ENCODE assay signal across 8 mouse cellular contexts in genomic region chr15:101078731-101079156, GRCm38 (mm10). TPM values are rescaled to one million over a fixed set of nuclear protein-coding genes. Genes with fewer than 3 reads are reported as not detected.
A peak's percentile ranks its signal among the peaks of the same experiment; 100 is the strongest.
DNase-seq lines count a peak whose midpoint lies in the region; ATAC-seq and TF ChIP-seq lines count a peak whose summit lies in the region.

No protein-coding gene starts in this region.

- peaks cover 19% of the 10 kb centered on the region for H3K4me1 ChIP-seq in forebrain, embryonic 11.5 days (replicated peaks; ENCODE audit: control insufficient read depth, insufficient read depth, low read length)
- H3K4me1 ChIP-seq in heart, embryonic 14.5 days (ENCODE audit: control insufficient read depth in 2 of 2, insufficient read depth in 2 of 2, low read length in 2 of 2), result peaks cover 10 to 32% of the 10 kb centered on the region in 2 experiments; a peak in 3 of 4 replicates
- H3K4me1 ChIP-seq in liver, adult 2 months (ENCODE audit: control insufficient read depth, insufficient read depth, low read length), result peaks cover 16% of the 10 kb centered on the region
- H3K4me1 ChIP-seq in stomach, embryonic 15.5 days, result peaks cover 35% of the 10 kb centered on the region

- peak; percentile 81 for TF ChIP-seq CTCF in liver, adult 2 months (IDR thresholded peaks at IDR 0.05; ENCODE audit: low read depth, low read length)

- peaks cover 41% of the 10 kb centered on the region; the same call in 1 of the 2 replicates for H3K79me2 ChIP-seq in liver, adult 2 months (ENCODE audit: control insufficient read depth, insufficient read depth, low read length)

- peak; percentile 8 for DNase-seq in thymus, postnatal 25 days
- no peak for DNase-seq in thymus, postnatal 0 days (ENCODE audit: low spot score)
- DNase-seq in forebrain, embryonic 11.5 days (ENCODE audit: low spot score), result peak; percentile 86
- DNase-seq in kidney, postnatal 14 days, result peak; percentile 97
- DNase-seq in liver, adult 2 months (ENCODE audit: extremely low read depth, low read depth, low spot score), result peak; percentile 96
- DNase-seq in monocyte, adult 2 months (ENCODE audit: low read depth in 1 of 2, low spot score in 2 of 2), result peak; percentile 17 to 26

- TF ChIP-seq POLR2A in liver, adult 2 months (IDR thresholded peaks at IDR 0.05; ENCODE audit: extremely low read depth, insufficient read depth, low read length), result peak; percentile 55; the same call in 1 of the 2 replicates

- ATAC-seq in forebrain, embryonic 11.5 days (replicated peaks; ENCODE audit: low FRiP score), result peak; percentile 72
- ATAC-seq in heart, embryonic 14.5 days (ENCODE audit: insufficient number of reproducible peaks, insufficient read depth, low FRiP score, low read depth), result peak; percentile 64
- ATAC-seq in stomach, embryonic 15.5 days (ENCODE audit: insufficient read depth, low FRiP score, low read depth), result peak; percentile 78

- no peaks in the 10 kb centered on the region for H3K9me3 ChIP-seq in forebrain, embryonic 11.5 days (ENCODE audit: control insufficient read depth, low read length)
- H3K9me3 ChIP-seq in heart, embryonic 14.5 days (ENCODE audit: control insufficient read depth, low read length), result no peaks in the 10 kb centered on the region
- H3K9me3 ChIP-seq in stomach, embryonic 15.5 days, result no peaks in the 10 kb centered on the region

- H3K27ac ChIP-seq in forebrain, embryonic 11.5 days (ENCODE audit: low read depth, low read length), result peak overlapping the region; percentile 88; the same call in 1 of the 2 replicates
- peak overlapping the region; percentile 67 to 68; a peak in 3 of 4 replicates for H3K27ac ChIP-seq in heart, embryonic 14.5 days (replicated peaks in 1 of 2; ENCODE audit: control insufficient read depth in 1 of 2, insufficient read depth in 1 of 2, low read depth in 2 of 2, low read length in 2 of 2)
- peak overlapping the region; percentile 79 for H3K27ac ChIP-seq in liver, adult 2 months (replicated peaks; ENCODE audit: insufficient read depth, low read depth, low read length)
- peak overlapping the region; percentile 83 for H3K27ac ChIP-seq in stomach, embryonic 15.5 days

- WGBS in forebrain, embryonic 11.5 days, result 2% methylated on average over 26 of the region's 30 CpGs
- WGBS in heart, embryonic 14.5 days, result 1% methylated on average over 30 of the region's 30 CpGs
- under 1% methylated on average over 28 of the region's 30 CpGs for WGBS in liver, adult 2 months
- 6% methylated on average over 29 of the region's 30 CpGs for WGBS in stomach, embryonic 15.5 days

- no peaks in the 10 kb centered on the region for H3K27me3 ChIP-seq in forebrain, embryonic 11.5 days (ENCODE audit: control insufficient read depth, insufficient read depth, low read length)
- H3K27me3 ChIP-seq in heart, embryonic 14.5 days (ENCODE audit: control insufficient read depth, insufficient read depth, low read length), result peaks cover 23% of the 10 kb centered on the region
- H3K27me3 ChIP-seq in liver, adult 2 months (ENCODE audit: control insufficient read depth, insufficient read depth, low read length), result no peaks in the 10 kb centered on the region
- no peaks in the 10 kb centered on the region for H3K27me3 ChIP-seq in stomach, embryonic 15.5 days (replicated peaks)

- H3K4me3 ChIP-seq in forebrain, embryonic 11.5 days (ENCODE audit: low read depth, low read length), result peak overlapping the region; percentile 86
- peak overlapping the region; percentile 64 to 69 for H3K4me3 ChIP-seq in heart, embryonic 14.5 days (ENCODE audit: control insufficient read depth in 1 of 2, insufficient read depth in 1 of 2, low read depth in 1 of 2, low read length in 2 of 2)
- H3K4me3 ChIP-seq in liver, adult 2 months (ENCODE audit: insufficient read depth, low read depth, low read length), result peak overlapping the region; percentile 94
- peak overlapping the region; percentile 79 for H3K4me3 ChIP-seq in stomach, embryonic 15.5 days (replicated peaks)

- peak overlapping the region; percentile 80 for H3K9ac ChIP-seq in forebrain, embryonic 11.5 days (ENCODE audit: low read length)
- H3K9ac ChIP-seq in heart, embryonic 14.5 days (ENCODE audit: low read length), result peak overlapping the region; percentile 83
- H3K9ac ChIP-seq in liver, adult 2 months (ENCODE audit: low read depth, low read length), result peak overlapping the region; percentile 81
- peak overlapping the region; percentile 34 for H3K9ac ChIP-seq in stomach, embryonic 15.5 days

- H3K36me3 ChIP-seq in forebrain, embryonic 11.5 days (ENCODE audit: control insufficient read depth, insufficient read depth, low read length), result no peaks in the 10 kb centered on the region
- H3K36me3 ChIP-seq in heart, embryonic 14.5 days (ENCODE audit: control insufficient read depth, insufficient read depth, low read length), result no peaks in the 10 kb centered on the region
- no peaks in the 10 kb centered on the region for H3K36me3 ChIP-seq in liver, adult 2 months (ENCODE audit: control insufficient read depth, insufficient read depth, low read length)
- no peaks in the 10 kb centered on the region for H3K36me3 ChIP-seq in stomach, embryonic 15.5 days

- H3K4me2 ChIP-seq in forebrain, embryonic 11.5 days (ENCODE audit: low read depth, low read length, severe bottlenecking), result peak overlapping the region; percentile 84
- H3K4me2 ChIP-seq in heart, embryonic 14.5 days (ENCODE audit: low read length), result peak overlapping the region; percentile 79
- peak overlapping the region; percentile 83 for H3K4me2 ChIP-seq in stomach, embryonic 15.5 days

RNA-seq across cellular contexts. Expression of gene Fignl2, which starts 0.4 kb away (rescaled TPM):
- 0.04 TPM in 2 replicates for polyA plus RNA-seq in thymus, postnatal 0 days (2015; fragmentation: Nextera tagmentation; extraction: Ambion mirVana)
- polyA plus RNA-seq in forebrain, embryonic 11.5 days (2014; fragmentation: Nextera tagmentation; extraction: Ambion mirVana), result 0.52 and 0.76 TPM in 2 replicates
- polyA plus RNA-seq in heart, embryonic 14.5 days (2014; fragmentation: Nextera tagmentation; extraction: Ambion mirVana), result 0.20 and 0.26 TPM in 2 replicates
- total RNA-seq in liver, adult 2 months (2014; rRNA removed), result 1.8 and 2.3 TPM in 2 replicates
- polyA plus RNA-seq in liver, adult 2 months (2012; rRNA removed), result 6.4 and 6.9 TPM in 2 replicates
- polyA plus RNA-seq in stomach, embryonic 15.5 days (2015; fragmentation: Nextera tagmentation; extraction: Ambion mirVana), result 0.19 and 0.21 TPM in 2 replicates

RNA-seq across cellular contexts. Expression of gene Gm47841, which starts 31.5 kb away (rescaled TPM):
- not detected in 2 replicates for polyA plus RNA-seq in thymus, postnatal 0 days (2015; fragmentation: Nextera tagmentation; extraction: Ambion mirVana)
- polyA plus RNA-seq in forebrain, embryonic 11.5 days (2014; fragmentation: Nextera tagmentation; extraction: Ambion mirVana), result not detected in 2 replicates
- not detected in 2 replicates for polyA plus RNA-seq in heart, embryonic 14.5 days (2014; fragmentation: Nextera tagmentation; extraction: Ambion mirVana)
- total RNA-seq in liver, adult 2 months (2014; rRNA removed), result not detected in 2 replicates
- not detected in 2 replicates for polyA plus RNA-seq in liver, adult 2 months (2012; rRNA removed)
- not detected in 2 replicates for polyA plus RNA-seq in stomach, embryonic 15.5 days (2015; fragmentation: Nextera tagmentation; extraction: Ambion mirVana)

RNA-seq across cellular contexts. Expression of gene Ankrd33, which starts 36.8 kb away (rescaled TPM):
- polyA plus RNA-seq in thymus, postnatal 0 days (2015; fragmentation: Nextera tagmentation; extraction: Ambion mirVana), result not detected in 2 replicates
- not detected in 2 replicates for polyA plus RNA-seq in forebrain, embryonic 11.5 days (2014; fragmentation: Nextera tagmentation; extraction: Ambion mirVana)
- polyA plus RNA-seq in heart, embryonic 14.5 days (2014; fragmentation: Nextera tagmentation; extraction: Ambion mirVana), result not detected in 2 replicates
- not detected in 2 replicates for total RNA-seq in liver, adult 2 months (2014; rRNA removed)
- not detected in 2 replicates for polyA plus RNA-seq in liver, adult 2 months (2012; rRNA removed)
- not detected in 2 replicates for polyA plus RNA-seq in stomach, embryonic 15.5 days (2015; fragmentation: Nextera tagmentation; extraction: Ambion mirVana)

RNA-seq across cellular contexts. Expression of gene Acvrl1, which starts 49.6 kb away (rescaled TPM):
- polyA plus RNA-seq in thymus, postnatal 0 days (2015; fragmentation: Nextera tagmentation; extraction: Ambion mirVana), result 5.8 and 6.5 TPM in 2 replicates
- polyA plus RNA-seq in forebrain, embryonic 11.5 days (2014; fragmentation: Nextera tagmentation; extraction: Ambion mirVana), result 7.2 and 7.7 TPM in 2 replicates
- 5.8 and 8.1 TPM in 2 replicates for polyA plus RNA-seq in heart, embryonic 14.5 days (2014; fragmentation: Nextera tagmentation; extraction: Ambion mirVana)
- 3.0 and 4.4 TPM in 2 replicates for total RNA-seq in liver, adult 2 months (2014; rRNA removed)
- polyA plus RNA-seq in liver, adult 2 months (2012; rRNA removed), result 2.3 and 4.0 TPM in 2 replicates
- 27.0 and 28.4 TPM in 2 replicates for polyA plus RNA-seq in stomach, embryonic 15.5 days (2015; fragmentation: Nextera tagmentation; extraction: Ambion mirVana)
